Mouse (Mus musculus) heart, postnatal 14 days (tissue): ENCODE data around the gene Matn1. TPM values are rescaled to one million over a fixed set of nuclear protein-coding genes. Genes with fewer than 3 reads are reported as not detected.
A peak's percentile ranks its signal among the peaks of the same experiment; 100 is the strongest.

Experiments
- DNase-seq, 2 experiments: peaks; one replicate each; pipeline ENCODE4 v3.0.0; 2021 to 2022
- intact Hi-C: fragments of 180-260 bp; cut with DNase I; formaldehyde crosslinking; loops from one replicate; pipeline ENCODE4 v1.15.1; 2025
- long read RNA-seq, 2 experiments: library from polyadenylated mRNA; stranded (forward); transcript quantifications; one replicate each; pipeline ENCODE4 v2.0.0; 2021
- total RNA-seq, 2 experiments: library from RNA; stranded (reverse); gene quantifications; 2 replicates each; pipeline ENCODE4 v1.2.3; 2021

The Matn1 gene
- total RNA-seq = not detected
- long read RNA-seq, experiment 1 = 0 reads
- long read RNA-seq, experiment 2 = 0 reads

DNA sequence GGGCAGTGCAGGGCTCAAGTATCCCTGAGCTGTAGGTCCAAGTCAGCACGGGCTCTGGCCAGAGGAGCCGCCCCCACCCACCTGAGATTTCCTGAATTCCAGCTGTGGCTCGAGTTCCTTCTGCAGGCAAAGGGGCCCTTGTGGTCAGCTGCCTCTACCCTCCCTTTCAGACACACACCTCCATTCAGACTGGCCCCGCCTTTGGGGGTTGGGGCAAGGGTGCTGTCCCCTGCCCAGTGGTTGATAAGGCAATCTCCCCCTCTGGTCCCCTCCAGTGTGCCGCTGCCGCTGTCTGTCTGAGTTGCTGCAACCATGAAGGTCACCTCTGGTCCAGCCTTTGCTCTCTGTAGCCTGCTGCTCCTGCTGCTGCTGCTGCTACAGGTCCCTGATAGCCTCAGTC, at the start of gene Matn1:
Matn1 (plus strand) TSS at position 274 of the 400 bp plus-strand sequence.
- intact Hi-C loops = loop anchor here (1.0 kb wide), 1 partner anchor 46 kb away; no protein-coding TSS in a partner anchor
- DNase-seq = no peak

DNA sequence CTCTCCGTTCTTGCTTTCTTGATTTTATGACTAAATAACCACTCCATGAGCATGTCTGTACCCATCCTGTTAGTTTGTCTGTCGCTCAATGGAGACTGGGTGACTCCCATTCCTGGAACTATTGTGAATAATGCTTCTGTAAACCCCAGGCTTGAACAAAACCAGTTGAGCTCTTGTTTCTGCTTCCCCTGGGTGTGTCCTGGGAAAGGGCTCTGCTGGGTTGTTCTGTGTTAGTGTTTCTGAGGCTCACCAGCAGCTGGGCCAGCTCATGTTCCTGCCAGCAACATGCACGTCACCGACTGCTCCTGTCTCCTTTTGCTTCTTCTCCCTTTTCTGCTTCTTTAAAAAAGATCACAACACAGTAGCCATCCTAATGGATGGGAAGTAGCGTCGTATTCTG, 48.5 kb upstream of the Matn1 start:
- DNase-seq = no peak
- intact Hi-C loops = loop anchor here (1.0 kb wide), 1 partner anchor 52 kb away; no protein-coding TSS in a partner anchor

DNA sequence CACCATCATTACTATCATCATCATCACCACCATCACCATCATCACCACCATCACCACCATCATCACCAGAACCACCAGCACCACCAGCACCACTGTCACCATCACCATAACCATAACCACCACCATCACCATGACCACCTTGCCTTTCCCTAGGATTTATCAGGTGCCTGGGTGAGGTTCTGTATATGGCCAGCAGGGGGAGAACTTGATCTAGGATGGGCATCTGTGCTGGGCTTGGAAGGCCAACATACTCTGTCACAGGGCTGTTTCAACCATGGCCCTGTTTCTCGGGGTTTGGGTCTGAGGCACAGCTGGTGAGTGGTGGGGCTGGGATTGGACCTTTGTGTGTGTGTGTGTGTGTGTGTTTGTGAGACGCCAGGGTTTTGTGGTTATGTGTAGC, 47.8 kb upstream of the Matn1 start:
- intact Hi-C loops = loop anchor here (1.0 kb wide), 1 partner anchor 51 kb away; no protein-coding TSS in a partner anchor
- DNase-seq = peak; percentile 45 to 71

DNA sequence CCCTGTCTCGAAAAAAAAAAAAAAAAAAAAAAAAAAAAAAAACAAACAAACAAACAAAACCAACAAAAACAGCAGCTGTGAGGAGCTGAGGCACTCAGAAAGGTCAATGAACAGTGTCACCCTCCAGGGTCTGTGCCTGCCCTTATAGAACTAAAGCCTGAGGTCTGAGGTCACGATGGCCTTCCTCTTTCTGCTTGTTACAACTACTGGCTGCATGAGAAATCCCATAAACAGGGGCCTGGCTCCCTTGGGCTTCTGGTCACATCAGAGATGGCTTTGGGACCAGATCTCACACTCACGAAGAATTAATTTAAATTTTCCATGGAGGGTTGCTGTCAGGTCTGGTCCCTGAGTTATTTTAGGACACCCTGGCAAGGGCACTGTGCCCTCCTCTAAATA, 44.8 kb upstream of the Matn1 start:
- no peak for DNase-seq
- intact Hi-C loops = no loop called here

DNA sequence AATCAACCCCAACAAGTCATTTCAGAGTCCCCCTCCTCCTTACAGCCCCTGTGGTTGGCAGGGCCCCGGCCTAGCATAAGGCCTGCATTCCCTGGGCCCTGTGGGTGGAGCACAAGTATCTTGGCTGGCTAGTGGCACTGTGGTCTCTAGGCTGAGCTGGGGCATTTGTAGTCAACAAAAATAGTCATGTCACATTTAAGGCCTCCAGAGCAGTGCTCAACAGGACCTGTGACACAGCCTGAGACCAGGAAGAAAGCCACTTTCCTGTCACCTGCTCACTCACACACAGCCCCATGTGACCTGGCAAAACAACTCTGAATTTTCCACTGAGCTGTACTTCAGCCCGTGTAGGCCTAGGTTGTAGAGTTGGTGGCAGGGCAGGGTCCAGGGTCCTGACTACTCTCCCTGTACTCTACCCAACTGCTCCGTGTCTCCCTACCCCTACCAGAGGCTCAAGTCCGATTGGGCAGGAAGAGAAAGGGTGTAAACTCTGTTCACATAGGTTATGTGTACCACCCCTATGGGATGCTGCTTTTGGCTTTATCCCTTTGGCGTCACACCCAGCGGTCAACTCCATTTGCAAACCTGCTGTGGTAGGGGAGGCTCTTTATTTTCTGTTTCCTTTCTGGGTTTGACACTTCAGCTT, 44.3 kb upstream of the Matn1 start:
- DNase-seq = peak in 1 of 2 experiments; percentile 16

DNA sequence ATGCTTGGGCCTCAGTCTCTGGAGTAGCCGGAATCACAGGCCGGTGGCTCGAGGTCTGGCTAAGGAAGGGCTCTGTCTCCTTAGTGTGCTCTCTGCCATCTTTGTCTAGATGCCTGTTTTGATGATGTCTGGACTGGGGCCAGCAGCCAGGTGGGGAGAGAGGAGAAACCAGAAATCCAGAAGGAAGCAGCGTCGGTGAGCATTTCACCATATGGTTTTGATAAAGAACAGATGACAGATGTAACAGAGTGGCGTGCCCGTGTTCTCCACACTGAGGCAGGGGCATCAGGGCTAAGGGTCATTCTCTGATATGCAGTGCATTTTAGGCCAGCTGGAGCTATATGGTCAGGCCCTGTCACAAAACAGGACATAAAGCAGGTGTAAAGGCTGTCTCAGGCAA, 43.4 kb upstream of the Matn1 start:
- no peak for DNase-seq
- intact Hi-C loops = no loop called here

More for the DNA sequence above, 44.3 kb upstream of the Matn1 start:
- intact Hi-C loops = no loop called here

DNA sequence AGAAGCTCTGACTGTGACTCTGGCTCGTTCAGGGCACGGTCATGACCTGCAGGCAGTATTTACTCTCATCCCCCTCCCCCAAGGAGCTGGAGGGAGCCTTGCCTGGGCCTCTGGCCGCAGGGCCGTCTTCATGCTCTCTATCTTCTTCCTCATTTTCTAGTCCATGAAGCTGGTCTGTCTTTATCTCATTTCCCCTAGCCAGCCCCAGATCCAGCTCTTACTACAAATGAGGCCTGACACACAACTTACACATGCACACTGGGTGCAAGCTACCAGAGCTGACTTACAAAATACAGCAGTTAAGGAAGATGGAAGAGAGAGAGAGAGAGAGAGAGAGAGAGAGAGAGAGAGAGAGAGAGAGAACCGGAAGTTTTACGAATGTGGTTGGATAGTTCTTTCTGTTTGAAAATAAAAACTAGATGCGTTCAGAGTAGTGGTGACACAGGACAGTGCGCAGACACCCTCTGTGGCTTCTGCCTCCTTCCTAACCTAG, 41.9 kb upstream of the Matn1 start:
- intact Hi-C loops = no loop called here
- no peak for DNase-seq

DNA sequence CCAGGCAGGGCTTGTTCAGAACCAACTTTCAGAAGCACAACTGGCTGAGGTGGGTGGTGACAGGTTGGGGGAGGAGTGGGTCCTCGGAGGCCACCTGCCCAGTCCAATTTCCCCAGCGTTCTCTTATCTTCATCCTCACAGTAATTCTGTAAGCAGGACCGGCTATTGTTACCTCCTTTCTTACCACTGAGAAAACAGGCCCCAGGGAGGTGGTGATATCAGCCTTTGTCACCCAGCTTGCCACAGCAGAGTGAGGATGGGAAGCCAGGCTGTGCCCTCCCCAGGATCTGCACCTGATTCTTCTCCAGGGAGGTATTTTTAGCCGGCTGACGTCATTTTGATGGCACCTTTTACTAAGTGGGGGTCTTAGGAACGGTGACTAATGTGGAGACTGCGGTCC, 39.2 kb upstream of the Matn1 start:
- DNase-seq = no peak
- intact Hi-C loops = no loop called here

DNA sequence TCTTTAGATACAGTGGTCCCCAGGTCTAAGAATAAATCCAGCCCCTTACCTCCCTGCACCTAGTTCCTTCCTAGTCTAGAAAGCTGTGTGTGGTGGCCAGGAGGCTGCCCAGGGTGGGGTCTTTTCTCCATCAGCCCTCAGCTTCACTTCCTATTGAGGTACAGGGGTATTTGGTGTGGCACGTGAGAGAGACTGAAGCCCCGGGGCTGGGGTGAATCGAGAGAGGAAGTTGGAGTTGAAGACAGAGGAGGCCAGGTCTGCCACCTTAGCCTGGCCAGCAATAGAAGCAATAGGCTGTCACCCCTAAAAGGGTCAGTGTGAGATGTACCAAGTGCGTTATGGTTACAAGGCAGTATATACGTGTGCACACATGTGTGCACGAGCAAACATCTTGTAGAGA, 38.3 kb upstream of the Matn1 start:
- no peak for DNase-seq
- intact Hi-C loops = no loop called here

DNA sequence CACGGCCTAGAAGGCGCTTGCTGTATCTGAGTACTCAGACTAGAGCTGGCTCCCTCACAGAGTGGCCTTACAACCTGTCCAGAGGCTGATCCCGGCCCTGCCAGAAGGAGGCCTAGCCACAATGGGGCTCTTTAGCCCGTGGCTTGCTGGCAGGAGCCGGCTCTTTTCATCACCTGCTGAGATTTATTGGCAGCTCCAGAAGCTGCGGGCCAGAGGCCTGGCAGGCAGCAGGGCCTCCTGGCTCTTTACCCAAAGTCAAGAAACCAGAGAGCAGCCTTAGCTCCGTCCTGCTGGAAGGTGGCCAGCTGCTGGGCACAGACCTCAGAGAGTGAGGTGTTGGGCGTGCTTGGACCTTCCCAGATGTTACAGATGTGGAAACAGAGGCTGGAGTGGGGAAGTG, 37.9 kb upstream of the Matn1 start:
- intact Hi-C loops = no loop called here
- peak; percentile 54 to 61 for DNase-seq

DNA sequence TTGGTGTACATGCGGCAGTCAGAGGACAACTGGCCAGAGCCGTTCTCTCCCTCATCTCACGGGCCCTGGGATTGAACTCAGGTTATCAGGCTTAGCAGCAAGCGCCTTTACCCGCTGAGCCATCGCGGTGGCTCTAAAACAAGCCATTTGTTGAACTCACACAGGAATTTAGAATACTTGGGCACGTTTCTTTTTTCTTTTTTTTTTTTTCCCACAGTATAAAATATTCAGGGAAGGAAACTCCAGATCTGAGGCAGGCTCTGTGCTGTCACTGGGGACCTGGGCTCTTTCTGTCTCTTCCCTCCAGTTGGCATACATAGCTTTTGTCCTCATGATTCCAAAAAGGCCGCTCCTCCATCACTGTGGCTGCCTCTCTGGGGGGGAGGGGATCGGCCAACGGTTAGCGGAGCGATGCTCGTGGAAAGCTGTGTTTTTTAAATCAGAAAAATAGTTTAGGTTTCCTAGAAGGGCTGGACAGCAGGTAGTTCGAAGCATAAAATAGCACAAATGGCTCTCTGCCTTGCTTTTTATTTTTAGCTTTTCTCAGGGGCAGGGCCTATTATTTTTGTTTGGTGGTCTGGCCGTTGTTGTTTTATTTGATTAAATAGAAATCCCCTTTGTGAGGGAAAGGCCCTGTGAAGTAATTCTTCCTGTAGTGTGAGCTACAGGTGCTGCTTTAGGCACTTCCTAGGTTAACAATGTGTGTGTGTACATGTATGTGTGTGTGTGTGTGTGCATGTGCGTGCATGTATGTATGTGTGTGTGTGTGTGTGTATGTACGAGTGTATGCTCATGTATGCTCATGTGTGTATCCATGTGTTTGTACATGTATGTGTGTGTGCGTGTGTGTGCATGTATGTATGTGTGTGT, 36.8 kb upstream of the Matn1 start:
- intact Hi-C loops = no loop called here
- no peak for DNase-seq

DNA sequence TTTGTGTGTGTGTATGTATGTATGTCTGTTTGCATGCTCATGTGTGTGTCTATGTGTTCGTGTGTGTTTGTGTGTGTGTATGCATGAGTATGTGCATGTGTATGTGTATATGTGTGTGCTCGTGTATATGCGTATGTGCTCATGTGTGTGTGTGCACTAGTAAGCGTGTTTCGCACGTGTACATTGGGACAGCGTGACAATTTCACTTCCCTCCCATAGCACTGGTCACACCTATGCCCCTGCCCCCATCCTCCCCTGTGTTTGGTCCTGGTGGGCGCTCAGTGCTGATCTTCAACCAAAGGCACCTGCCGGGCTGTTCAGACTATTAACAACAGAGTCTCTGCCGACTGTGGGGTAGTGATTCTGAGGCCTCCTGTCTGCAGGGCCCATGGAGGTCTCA, 36.1 kb upstream of the Matn1 start:
- intact Hi-C loops = no loop called here

DNA sequence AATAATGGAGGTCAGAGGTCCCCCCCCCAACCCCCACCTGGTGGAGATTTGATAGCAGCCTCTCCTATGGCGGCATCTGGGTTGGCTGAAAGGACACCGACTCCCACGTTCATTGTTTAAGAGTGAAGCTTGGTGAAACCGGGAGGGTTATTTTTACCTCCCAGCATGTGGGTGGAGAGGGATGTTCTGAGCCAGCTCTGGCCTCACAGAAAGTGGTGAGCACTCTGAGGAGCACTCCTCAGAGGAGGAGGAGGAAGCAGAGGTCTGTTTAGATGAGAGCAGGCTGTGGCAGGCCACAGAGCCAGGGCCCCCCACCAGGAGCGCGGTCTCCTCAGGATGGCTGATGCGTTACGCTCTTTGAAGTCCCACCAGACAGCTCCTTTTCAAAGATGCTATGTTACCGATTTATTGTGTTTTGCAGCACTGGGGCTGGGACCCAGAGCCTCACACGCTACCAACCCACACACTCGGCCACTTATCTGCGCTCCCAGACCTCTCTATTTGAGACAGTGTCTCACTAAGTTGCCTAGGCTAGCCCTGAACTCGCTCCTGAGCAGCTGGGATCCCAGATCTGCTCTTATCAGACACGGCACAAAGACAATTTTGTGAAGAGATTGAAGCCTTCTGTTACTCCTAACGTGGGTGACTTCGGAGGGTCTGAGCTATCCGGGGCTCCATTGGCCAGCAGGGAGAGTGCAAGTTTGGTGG, 34.9 kb upstream of the Matn1 start:
- intact Hi-C loops = no loop called here
- no peak for DNase-seq

More for the DNA sequence above, 36.1 kb upstream of the Matn1 start:
- DNase-seq = no peak

DNA sequence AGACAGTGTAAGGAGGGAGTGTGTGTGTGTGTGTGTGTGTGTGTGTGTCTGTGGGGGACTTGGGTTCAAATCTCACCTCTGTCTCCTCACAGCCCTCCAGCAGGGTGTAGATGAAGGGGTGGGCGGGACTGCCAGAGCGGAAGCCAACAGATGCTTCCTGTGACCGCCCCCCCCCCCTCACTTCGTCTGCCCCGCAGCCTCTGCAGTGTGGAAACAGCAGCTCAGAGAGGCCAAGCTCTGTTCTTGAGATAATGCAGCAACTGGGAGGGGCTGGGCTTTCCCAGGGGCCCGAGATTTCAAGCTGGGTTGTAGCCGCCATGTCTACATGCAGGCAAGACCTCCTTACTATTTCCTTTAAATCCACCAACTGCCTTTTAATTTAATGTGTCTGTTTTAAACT, 33.5 kb upstream of the Matn1 start:
- intact Hi-C loops = no loop called here

DNA sequence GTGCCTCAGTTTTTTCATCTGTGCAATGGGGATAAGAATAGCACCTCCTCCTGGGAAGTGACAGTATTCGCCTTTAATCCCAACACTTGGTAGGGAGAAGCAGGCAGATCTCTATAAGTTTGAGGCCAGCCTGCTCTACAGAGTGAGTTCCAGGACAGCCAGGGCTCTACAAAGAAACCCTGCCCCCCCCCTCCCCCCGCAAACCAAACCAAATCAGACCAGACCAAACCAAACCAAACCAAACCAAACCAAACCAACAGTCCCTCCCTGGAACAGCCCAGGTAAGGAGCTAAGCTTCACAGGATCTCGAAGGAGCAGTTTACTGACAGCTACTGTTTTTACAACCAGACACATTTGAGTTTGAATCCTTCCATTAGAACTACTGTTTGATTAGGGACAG, 31.6 kb upstream of the Matn1 start:
- DNase-seq = no peak

More for the DNA sequence above, 33.5 kb upstream of the Matn1 start:
- DNase-seq = no peak

DNA sequence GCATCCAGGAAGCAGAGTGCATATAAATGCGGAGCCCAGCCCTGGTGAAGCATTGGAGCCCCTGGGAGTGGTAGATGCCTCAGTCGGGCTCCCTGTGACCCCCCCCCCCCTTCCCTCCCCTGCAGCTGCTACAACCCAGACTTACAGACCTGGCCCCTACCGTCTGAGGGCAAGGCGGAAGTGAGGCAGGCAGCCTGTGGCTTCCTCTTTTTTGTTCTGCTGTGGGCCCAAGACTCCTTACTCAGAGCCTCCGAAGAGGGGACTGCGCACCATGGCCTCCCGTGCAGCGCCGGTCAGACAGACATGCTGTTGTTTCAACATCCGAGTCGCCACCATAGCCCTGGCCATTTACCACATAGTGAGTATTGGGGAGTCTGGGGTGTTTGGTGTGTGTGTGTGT, 31.1 kb upstream of the Matn1 start, which contains the start of gene Laptm5:
Laptm5 (plus strand) TSS at position 49 of the 400 bp plus-strand sequence.
- intact Hi-C loops = no loop called here
- DNase-seq = peak in 1 of 2 experiments; percentile 26

More for the DNA sequence above, 31.6 kb upstream of the Matn1 start:
- intact Hi-C loops = no loop called here

DNA sequence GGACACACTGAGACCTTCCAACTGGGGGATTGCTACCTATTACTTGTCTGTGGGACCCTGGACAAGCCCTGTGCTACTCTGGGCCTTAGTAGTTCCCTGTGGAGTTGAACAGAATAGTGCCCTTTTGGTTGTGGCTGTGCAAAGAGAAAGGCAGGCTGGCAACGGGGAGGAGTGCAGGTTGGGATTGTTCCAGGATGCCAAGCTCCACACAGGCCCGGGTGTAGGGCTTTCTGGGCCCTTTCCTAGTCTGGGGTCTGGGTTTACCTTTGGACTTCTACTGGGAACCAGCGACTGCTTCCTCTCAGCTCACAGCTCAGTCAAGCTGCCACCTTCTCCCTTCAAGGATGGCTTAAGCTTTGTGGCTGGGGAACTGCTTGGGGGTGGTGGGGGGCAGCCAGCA, 30.7 kb upstream of the Matn1 start:
- intact Hi-C loops = no loop called here
- DNase-seq = no peak

DNA sequence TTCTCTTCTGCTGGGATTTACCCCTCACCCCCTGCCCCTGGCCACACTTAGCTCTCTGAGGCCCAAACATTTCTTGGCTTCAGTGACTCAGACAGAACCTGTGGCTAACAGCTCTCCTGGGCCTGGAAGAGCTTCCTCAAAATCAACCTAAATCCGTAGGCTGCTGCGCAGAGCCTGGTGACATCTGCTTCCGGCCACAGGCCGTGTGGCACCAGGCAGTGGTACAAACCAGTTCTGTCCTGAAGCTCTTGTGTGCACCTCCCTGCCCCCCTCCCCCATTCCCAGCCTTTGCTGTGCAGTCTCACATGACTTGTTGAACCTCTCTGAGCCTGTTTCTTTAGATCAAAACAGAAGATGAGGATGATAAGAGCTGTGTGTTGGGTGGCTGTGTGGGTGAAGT, 30.2 kb upstream of the Matn1 start:
- peak in 1 of 2 experiments; percentile 27 for DNase-seq
- intact Hi-C loops = no loop called here

DNA sequence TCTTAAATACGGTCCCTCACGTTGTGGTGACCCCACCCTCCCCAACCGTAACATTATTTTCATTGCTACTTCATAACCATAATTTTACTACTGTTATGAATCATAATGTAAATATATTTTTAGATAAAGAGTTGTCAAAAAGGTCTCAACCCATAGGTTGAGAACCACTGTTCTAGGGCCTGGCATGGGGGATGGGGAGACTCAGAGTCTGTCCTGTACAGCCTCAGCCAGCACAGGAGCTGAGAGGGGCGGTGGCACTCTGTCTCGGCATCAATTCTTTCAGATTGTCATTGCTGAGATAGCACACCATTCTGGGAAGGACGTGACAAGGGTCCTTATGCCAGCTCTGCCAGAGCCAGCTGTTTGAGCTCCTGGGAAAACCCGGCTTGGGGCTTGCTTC, 29.7 kb upstream of the Matn1 start:
- DNase-seq = no peak
- intact Hi-C loops = no loop called here

DNA sequence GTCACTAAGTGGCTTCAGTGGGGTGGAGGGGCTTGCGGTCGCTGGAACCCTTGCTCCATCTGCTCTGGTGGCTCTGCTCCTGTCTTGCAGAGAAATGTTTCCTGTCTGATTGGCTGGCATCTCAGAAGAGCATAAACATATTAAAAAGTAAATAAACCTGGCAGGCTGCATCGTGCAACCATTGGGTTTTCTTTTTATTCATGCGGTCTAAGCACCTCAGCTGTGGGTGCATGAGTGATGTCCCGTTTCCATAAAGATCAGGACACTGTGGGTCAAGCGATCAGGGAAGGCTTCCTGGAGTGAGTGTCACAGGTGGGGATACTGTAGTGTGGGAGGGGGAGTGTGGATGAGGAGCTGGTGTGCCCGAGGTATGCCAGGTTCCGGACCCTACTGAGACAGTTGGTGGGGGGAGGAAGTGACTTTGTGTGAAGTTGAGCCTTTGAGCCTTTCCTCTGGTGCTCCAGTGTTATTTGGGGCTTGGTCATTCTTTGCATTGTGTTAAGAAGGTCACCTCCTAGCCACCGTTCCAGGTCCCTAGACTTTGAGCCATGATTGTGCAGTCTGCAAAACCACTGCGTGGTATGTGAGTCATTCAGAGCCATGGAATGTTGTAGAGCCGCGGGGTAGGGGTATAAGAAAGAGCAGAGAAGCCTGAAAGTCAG, 29.0 kb upstream of the Matn1 start:
- DNase-seq = no peak
- intact Hi-C loops = no loop called here
